Mouse (Mus musculus): ENCODE data around the gene Riok1. TPM values are rescaled to one million over a fixed set of nuclear protein-coding genes. Genes with fewer than 3 reads are reported as not detected.
A peak's percentile ranks its signal among the peaks of the same experiment; 100 is the strongest.

The Riok1 gene
- total RNA-seq (2021): 10 to 100 TPM; 21.0 to 29.2 TPM
- long read RNA-seq, experiment 1, transcript Riok1-201 (17 exons, 2,738 nt): major isoform, 10 of 19 reads
- long read RNA-seq, experiment 1, partial matches to known transcripts: 1 of 19 reads
- long read RNA-seq, experiment 1, other reads (novel, unspliced or antisense): 6 of 19 reads
- long read RNA-seq, experiment 2, transcript Riok1-201 (17 exons, 2,738 nt): major isoform, 10 of 12 reads
- long read RNA-seq, experiment 2, partial matches to known transcripts: 0 of 12 reads
- long read RNA-seq, experiment 2, other reads (novel, unspliced or antisense): 2 of 12 reads

- DNase-seq (ENCODE audit: low spot score in 2 of 2): no peak
These were observed at the start of gene Riok1 for GRCm38 (mm10) chr13:38036343-38037043. TSS of gene Riok1 (plus strand) at chr13:38036995.

DNA sequence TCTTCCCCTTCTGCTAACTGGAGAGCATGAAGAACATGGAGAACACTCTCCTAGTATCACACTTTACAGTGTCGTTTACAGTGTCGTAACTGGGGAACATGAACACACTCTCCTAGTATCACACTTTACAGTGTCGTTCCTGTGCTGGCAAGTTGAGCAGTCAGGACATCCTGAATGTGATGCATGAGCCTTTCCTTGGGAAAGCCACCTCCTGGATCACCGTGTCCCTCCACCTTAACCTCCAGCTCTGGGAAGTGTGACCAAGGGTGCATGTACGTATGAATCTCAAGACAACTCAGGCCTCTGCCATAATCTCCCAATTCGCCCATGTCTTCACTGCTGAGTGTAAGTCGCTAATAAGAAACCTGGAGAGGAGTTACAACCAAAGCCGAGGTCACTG, 47.1 kb upstream of the Riok1 start:
- DNase-seq (ENCODE audit: low spot score in 2 of 2): no peak

- DNase-seq (ENCODE audit: low spot score in 2 of 2): no peak
These were observed 44.0 kb upstream of the Riok1 start for GRCm38 (mm10) chr13:37992638-37993371.

- no peak for DNase-seq (ENCODE audit: low spot score in 2 of 2)
These were observed 43.5 kb upstream of the Riok1 start for GRCm38 (mm10) chr13:37993376-37993703.

GRCm38 (mm10) chr13:37993704-37994404, 42.9 kb upstream of the Riok1 start, which contains the start of gene Ssr1:
TSS of gene Ssr1 (minus strand) at chr13:37994217.
- peak; percentile 90 to 96 for DNase-seq (ENCODE audit: low spot score in 2 of 2)

GRCm38 (mm10) chr13:37994405-37994749, 42.4 kb upstream of the Riok1 start:
- no peak for DNase-seq (ENCODE audit: low spot score in 2 of 2)

DNA sequence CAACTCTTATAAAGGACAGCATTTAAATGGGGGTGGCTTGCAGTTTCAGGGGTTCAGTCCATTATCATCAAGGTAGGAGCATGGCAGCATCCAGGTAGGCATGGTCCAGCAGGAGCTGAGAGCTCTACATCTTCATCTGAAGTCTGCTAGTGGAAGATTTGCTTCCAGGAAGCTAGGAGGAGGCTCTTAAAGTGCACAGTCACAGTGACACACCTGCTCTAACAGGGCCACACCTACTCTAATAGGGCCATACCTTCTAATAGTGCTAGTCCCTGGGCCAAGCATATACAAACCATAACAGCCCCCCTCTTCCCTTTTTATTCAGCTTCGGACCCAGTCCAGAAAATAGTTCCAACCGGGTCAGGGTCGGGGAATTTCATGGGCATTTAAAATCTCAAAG, 37.1 kb upstream of the Riok1 start:
- DNase-seq (ENCODE audit: low spot score in 2 of 2): no peak

DNA sequence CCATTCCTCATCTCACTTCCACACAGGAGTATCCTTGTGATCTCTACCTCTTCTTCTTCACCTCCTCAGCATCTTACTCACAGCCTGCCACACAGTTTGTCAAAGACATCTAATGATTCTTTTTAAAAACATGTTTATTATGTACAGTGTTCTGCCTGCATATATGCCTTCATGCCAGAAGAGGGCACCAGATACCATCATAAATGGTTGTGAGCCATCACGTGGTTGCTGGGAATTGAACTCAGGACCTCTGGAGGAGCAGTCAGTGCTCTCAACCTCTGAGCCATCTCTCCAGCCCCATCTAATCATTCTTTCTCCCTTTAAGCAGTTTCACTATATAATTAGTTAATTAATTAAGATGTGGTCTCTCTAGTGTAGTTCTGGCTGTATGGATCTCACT, 34.3 kb upstream of the Riok1 start:
- DNase-seq (ENCODE audit: low spot score in 2 of 2): no peak

DNA sequence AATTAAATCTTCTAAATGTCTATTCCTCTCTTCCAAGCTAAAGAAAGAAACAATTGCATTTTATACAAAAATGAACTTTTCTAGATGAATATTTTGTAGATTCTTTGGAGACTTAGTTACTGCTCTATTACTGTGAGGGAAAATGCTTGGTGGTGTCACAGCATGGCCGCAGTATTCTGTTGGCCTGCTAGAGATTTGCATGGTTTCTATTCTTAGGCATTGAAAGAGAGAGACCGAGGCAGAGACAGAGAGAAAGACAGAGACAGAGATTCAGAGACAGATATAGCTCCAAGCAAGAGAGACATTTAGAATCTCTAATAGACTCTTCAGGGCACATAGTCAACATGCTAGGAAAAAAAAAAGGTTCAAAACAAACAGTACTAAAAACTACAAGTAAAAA, 28.8 kb upstream of the Riok1 start:
- DNase-seq (ENCODE audit: low spot score in 2 of 2): no peak

DNA sequence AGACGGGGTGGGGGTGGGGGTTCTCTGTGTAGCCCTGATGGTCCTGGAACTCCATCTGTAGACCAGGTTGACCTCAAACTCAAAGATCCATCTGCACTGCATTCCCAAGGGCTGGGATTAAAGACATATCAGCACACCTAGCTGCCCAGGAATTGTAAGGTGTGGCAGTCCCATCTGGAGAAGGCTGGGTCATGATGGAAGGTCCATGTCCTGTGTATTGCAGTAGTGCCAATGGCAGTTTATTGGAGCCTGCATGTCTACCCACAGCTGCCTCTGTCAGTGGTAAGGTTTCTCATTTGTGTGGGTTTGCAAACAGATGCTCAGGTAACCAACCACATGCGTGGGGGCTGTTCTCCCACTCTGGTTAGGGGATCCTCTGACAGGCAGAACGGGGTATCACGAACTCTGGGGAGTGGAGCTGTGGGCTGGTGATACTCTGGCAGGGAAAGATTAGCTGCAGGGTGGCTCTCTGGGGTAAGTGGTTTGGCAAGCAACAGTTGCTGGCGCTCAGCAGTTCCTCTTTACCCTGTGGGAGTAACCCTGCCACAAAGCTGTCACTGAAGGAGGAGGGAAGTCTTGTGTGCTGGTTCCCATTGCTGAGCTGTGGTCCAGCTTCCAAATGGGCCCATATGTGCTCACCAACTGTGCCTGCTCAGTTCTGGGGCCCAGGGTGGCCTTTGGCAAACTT, 26.9 kb upstream of the Riok1 start:
- DNase-seq (ENCODE audit: low spot score in 2 of 2): peak; percentile 6 to 9

- no peak for DNase-seq (ENCODE audit: low spot score in 2 of 2)
These were observed 26.3 kb upstream of the Riok1 start for GRCm38 (mm10) chr13:38010444-38010910.

DNA sequence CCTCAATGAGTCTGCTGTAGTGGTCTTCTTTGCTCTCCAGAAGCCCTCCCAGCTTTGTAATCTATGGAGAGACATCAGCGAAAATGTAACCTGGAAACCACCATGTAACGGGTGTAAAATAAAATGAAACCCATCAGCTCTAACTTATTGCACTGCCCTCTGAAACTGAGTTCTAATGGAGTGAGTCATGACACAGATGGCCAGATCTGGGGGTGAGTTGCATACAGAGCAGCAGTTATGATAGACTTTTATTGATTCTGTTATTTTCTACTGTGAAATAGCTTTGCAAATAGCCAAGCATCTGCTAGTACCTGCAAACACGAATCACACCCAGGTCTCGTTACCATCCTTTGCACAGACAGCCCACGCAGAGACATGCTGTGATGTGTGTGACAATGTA, 24.4 kb upstream of the Riok1 start:
- peak in 1 of 2 experiments; percentile 6 for DNase-seq (ENCODE audit: low spot score in 2 of 2)

DNA sequence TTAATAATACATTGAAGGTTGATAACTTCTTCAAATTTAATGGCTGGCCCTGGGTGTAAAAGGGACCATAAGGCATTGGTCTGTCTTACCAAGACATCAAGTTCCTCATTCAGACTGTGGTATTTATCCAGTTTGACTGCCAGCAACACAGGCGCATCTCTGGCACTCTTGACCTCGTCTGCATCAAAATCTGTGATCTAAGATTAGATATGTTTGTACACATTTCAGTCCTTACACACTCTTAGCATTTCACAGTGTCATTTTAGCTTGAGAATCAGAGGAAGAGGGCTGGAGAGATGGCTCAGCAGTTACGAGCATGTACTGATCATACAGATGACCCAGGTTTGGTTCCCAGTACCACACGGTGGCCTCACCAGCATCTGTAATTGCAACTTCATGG, 21.2 kb upstream of the Riok1 start:
- no peak for DNase-seq (ENCODE audit: low spot score in 2 of 2)

GRCm38 (mm10) chr13:38018791-38019190, 18.0 kb upstream of the Riok1 start:
- DNase-seq (ENCODE audit: low spot score in 2 of 2): no peak

DNA sequence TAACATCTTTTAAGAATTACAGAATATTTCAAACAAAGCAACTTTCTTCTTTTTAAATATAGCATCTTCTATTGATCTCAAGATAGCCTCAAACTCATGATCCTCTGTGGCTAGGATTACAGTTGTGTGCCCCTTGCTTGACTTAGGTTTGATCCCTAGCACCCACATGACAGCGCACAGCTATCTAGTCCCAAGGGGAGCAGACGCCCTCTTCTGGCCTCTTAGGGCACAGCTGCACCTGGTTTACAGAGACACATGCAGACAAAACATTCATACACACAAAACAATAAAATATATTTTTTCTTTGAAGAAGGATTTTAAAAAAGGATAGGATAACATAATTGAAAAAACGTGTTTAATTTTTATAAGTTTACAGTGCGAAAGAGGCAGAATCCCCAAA, 10.9 kb upstream of the Riok1 start:
- no peak for DNase-seq (ENCODE audit: low spot score in 2 of 2)

GRCm38 (mm10) chr13:38027618-38028248, 9.1 kb upstream of the Riok1 start:
- DNase-seq (ENCODE audit: low spot score in 2 of 2): no peak

GRCm38 (mm10) chr13:38028407-38028806, 8.4 kb upstream of the Riok1 start:
- no peak for DNase-seq (ENCODE audit: low spot score in 2 of 2)

DNA sequence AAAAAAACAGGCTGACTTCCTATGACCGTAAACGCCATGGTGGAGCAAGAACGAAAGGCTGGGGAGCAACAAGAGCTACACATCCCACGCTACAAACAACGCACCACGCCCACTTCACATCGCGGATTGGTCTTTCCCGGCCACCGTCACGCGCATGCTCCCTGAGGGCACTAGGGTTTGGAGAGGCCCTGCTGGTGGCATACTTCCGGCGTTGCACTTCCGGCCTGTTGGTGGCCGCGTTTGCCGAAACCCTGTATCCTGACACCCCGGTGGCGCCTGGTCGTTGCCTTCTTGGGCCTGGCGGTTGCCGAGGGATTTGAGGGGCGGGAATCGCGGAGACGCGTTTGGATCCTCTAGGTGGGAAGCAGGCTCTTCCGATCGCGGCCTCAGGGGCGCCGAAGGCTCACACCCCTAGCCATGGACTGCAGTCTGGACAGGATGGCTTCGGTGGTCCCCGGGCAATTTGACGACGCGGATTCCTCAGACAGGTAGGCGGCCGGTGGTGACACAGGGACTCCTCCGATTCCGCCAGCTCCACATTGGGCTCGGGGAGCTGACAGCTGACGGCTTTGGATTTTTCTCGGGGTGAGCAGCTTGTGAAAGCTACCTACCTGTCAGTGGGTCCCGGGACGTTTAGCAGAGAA, 371 bp downstream of the Riok1 start, which contains the start of gene Cage1:
TSS of gene Cage1 (minus strand) at position 26 of the 644 bp plus-strand sequence.
- peak; percentile 94 to 98 for DNase-seq (ENCODE audit: low spot score in 2 of 2)

DNA sequence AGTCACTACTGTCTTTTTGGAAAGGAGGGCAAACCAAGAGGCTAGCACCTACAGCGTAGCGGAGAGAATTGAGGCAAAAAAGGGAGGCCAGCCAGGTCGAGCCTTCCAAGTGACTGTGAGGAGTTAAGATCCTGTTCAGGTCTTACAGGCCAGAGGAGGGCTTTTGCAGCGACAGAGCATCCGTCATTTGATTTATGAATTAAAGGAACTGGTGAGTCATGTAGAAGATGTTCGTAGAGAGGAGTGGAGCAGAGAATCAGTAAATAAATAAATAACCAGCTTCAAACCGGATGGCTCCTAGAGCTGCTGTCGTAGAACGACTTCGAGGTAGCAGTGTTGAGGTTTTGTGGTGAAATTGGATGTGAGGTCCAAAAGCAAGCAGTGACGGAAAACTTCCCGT, 1.0 kb downstream of the Riok1 start:
- peak in 1 of 2 experiments; percentile 2 for DNase-seq (ENCODE audit: low spot score in 2 of 2)

DNA sequence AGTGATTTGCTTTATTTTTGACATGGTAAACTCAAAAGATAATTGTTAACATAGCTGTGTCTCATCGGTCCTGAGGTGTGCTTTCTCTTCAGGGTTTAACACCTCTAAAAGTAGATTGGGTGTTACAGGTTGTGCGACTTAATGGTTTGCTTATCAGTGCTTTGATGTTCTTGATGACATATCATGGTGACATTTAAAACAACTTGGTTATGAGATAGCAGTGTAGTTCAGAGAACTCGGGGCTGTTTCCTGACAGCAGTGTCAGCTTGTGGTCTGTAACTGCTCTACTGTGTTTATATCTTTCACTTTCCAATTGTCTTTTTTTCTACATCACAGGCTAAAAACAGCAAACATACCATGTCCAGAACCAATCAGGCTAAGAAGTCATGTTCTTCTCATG, 13.1 kb downstream of the Riok1 start:
- DNase-seq (ENCODE audit: low spot score in 2 of 2): no peak

Data from layer of hippocampus, postnatal 14 days (tissue).